ENCODE assay signal across 9 mouse cellular contexts in genomic region chr5:65536068-65536465, GRCm38 (mm10). TPM values are rescaled to one million over a fixed set of nuclear protein-coding genes. Genes with fewer than 3 reads are reported as not detected.
DNase-seq lines count a peak whose midpoint lies in the region; ATAC-seq and TF ChIP-seq lines count a peak whose summit lies in the region.
"Not testable (repeated sequence)": the region's sequence is repeated elsewhere in the genome, so short reads cannot be mapped to it uniquely, and the experiment has no call there.
"Had no signal": no experiment of that assay in that cellular context is flagged by ENCODE, and none has a peak within 500 bp of the region (broad histone marks: within the 10 kb centered on the region; RNA-seq: fewer than 3 reads in every experiment).

No protein-coding gene starts in this region.

- TF ChIP-seq POLR2A in bone marrow, adult 2 months (IDR thresholded peaks at IDR 0.05; ENCODE audit: borderline replicate concordance, control insufficient read depth, low read depth, low read length): not testable (repeated sequence)

- ATAC-seq in heart, embryonic 12.5 days (ENCODE audit: insufficient number of reproducible peaks, low FRiP score); intestine, embryonic 14.5 days (replicated peaks; ENCODE audit: low FRiP score, low TSS enrichment, low read depth); limb, embryonic 13.5 days (ENCODE audit: low FRiP score, low read depth); lung, embryonic 16.5 days (ENCODE audit: low read depth); neural tube, embryonic 12.5 days (ENCODE audit: low FRiP score, low read depth): not testable (repeated sequence)

- 69% methylated on average over 10 of the region's 10 CpGs for WGBS in bone marrow, adult 2 months
- WGBS in heart, embryonic 12.5 days: 72% methylated on average over 10 of the region's 10 CpGs
- WGBS in intestine, embryonic 14.5 days: 75% methylated on average over 10 of the region's 10 CpGs
- WGBS in limb, embryonic 13.5 days: 83% methylated on average over 10 of the region's 10 CpGs
- 73% methylated on average over 10 of the region's 10 CpGs for WGBS in lung, embryonic 16.5 days
- 87% methylated on average over 10 of the region's 10 CpGs for WGBS in neural tube, embryonic 12.5 days

- H3K9ac ChIP-seq in heart, embryonic 12.5 days: not testable (repeated sequence)
- H3K9ac ChIP-seq in intestine, embryonic 14.5 days (ENCODE audit: low read length): peak overlapping the region; percentile 94
- peak overlapping the region; percentile 98 for H3K9ac ChIP-seq in limb, embryonic 13.5 days
- H3K9ac ChIP-seq in lung, embryonic 16.5 days (ENCODE audit: low read length): peak overlapping the region; percentile 83
- 0 out of 2 replicates have a peak overlapping the region, but pooled peaks have one; percentile 18 for H3K9ac ChIP-seq in neural tube, embryonic 12.5 days

- H3K4me2 ChIP-seq in heart, embryonic 12.5 days: peak overlapping the region; percentile 66
- H3K4me2 ChIP-seq in intestine, embryonic 14.5 days (ENCODE audit: low read length): peak overlapping the region; percentile 77
- H3K4me2 ChIP-seq in limb, embryonic 13.5 days (replicated peaks): peak overlapping the region; percentile 69
- H3K4me2 ChIP-seq in lung, embryonic 16.5 days (ENCODE audit: low read depth, low read length): peak overlapping the region; percentile 79
- peak overlapping the region; percentile 69 for H3K4me2 ChIP-seq in neural tube, embryonic 12.5 days (replicated peaks)

- TF ChIP-seq CTCF in bone marrow, adult 2 months (IDR thresholded peaks at IDR 0.05; ENCODE audit: control insufficient read depth, insufficient read depth, low read length): not testable (repeated sequence)

- H3K36me3 ChIP-seq in erythroblast, embryonic 14.5 days (ENCODE audit: control insufficient read depth): peaks cover 12% of the 10 kb centered on the region
- H3K36me3 ChIP-seq in heart, embryonic 12.5 days; intestine, embryonic 14.5 days (ENCODE audit: control insufficient read depth, insufficient read depth, low read length); limb, embryonic 13.5 days; lung, embryonic 16.5 days (ENCODE audit: control insufficient read depth, insufficient read depth, low read length); neural tube, embryonic 12.5 days: not testable (repeated sequence)

- H3K27me3 ChIP-seq in erythroblast, embryonic 14.5 days (ENCODE audit: control insufficient read depth); heart, embryonic 12.5 days (replicated peaks); intestine, embryonic 14.5 days (replicated peaks; ENCODE audit: control insufficient read depth, insufficient read depth, low read length); limb, embryonic 13.5 days; lung, embryonic 16.5 days (ENCODE audit: control insufficient read depth, insufficient read depth, low read depth, low read length); neural tube, embryonic 12.5 days (replicated peaks): not testable (repeated sequence)

- not testable (repeated sequence) for H3K4me1 ChIP-seq in bone marrow, adult 2 months (ENCODE audit: control insufficient read depth, insufficient read depth, low read length); heart, embryonic 12.5 days (replicated peaks); intestine, embryonic 14.5 days (replicated peaks; ENCODE audit: control insufficient read depth, insufficient read depth, low read length); neural tube, embryonic 12.5 days
- H3K4me1 ChIP-seq in erythroblast, embryonic 14.5 days (ENCODE audit: control insufficient read depth): peaks cover 33% of the 10 kb centered on the region
- peaks cover 10% of the 10 kb centered on the region for H3K4me1 ChIP-seq in limb, embryonic 13.5 days
- H3K4me1 ChIP-seq in lung, embryonic 16.5 days (replicated peaks; ENCODE audit: control insufficient read depth, insufficient read depth, low read length): peaks cover 14% of the 10 kb centered on the region

- not testable (repeated sequence) for H3K9me3 ChIP-seq in erythroblast, embryonic 14.5 days (ENCODE audit: control insufficient read depth, low read length); heart, embryonic 12.5 days (replicated peaks); intestine, embryonic 14.5 days (ENCODE audit: control insufficient read depth, low read length); limb, embryonic 13.5 days; lung, embryonic 16.5 days (ENCODE audit: control insufficient read depth, low read length); neural tube, embryonic 12.5 days

- H3K27ac ChIP-seq in bone marrow, adult 2 months (ENCODE audit: control insufficient read depth, insufficient read depth, low read depth, low read length, poor library complexity): peak overlapping the region; percentile 100; the same call in 1 of the 2 replicates
- H3K27ac ChIP-seq in heart, embryonic 12.5 days (ENCODE audit: poor library complexity, severe bottlenecking): peak overlapping the region; percentile 100
- H3K27ac ChIP-seq in intestine, embryonic 14.5 days (ENCODE audit: low read depth): peak overlapping the region; percentile 98
- H3K27ac ChIP-seq in limb, embryonic 13.5 days: peak overlapping the region; percentile 99
- H3K27ac ChIP-seq in lung, embryonic 16.5 days (ENCODE audit: low read length): peak overlapping the region; percentile 99
- not testable (repeated sequence) for H3K27ac ChIP-seq in neural tube, embryonic 12.5 days

- DNase-seq in intestine, embryonic 14.5 days (ENCODE audit: low spot score): not testable (repeated sequence)

- peak overlapping the region; percentile 100 for H3K4me3 ChIP-seq in bone marrow, adult 2 months (replicated peaks; ENCODE audit: control insufficient read depth, low read depth, low read length)
- H3K4me3 ChIP-seq in erythroblast, embryonic 14.5 days (replicated peaks): peak overlapping the region; percentile 99
- peak overlapping the region; percentile 92 for H3K4me3 ChIP-seq in heart, embryonic 12.5 days
- H3K4me3 ChIP-seq in intestine, embryonic 14.5 days (ENCODE audit: low read depth, low read length): peak overlapping the region; percentile 78
- peak overlapping the region; percentile 94 for H3K4me3 ChIP-seq in limb, embryonic 13.5 days
- H3K4me3 ChIP-seq in lung, embryonic 16.5 days (ENCODE audit: low read length): peak overlapping the region; percentile 64
- 0 out of 2 replicates have a peak overlapping the region, but pooled peaks have one; percentile 92 for H3K4me3 ChIP-seq in neural tube, embryonic 12.5 days

RNA-seq across cellular contexts. Expression of gene Smim14, which starts 0.9 kb away (rescaled TPM):
- 58.2 and 62.7 TPM in 2 replicates for polyA plus RNA-seq in bone marrow, adult 2 months (2011; ENCODE audit: insufficient read depth, insufficient read length, low replicate concordance, missing spikeins)
- 0.05 and 0.21 TPM in 2 replicates for polyA plus RNA-seq in erythroblast, embryonic 14.5 days (2012)
- polyA plus RNA-seq in heart, embryonic 12.5 days (2016; fragmentation: Nextera tagmentation; extraction: Ambion mirVana): 124 and 138 TPM in 2 replicates
- polyA plus RNA-seq in intestine, embryonic 14.5 days (2014; fragmentation: Nextera tagmentation; extraction: Ambion mirVana): 109 and 111 TPM in 2 replicates
- polyA plus RNA-seq in limb, embryonic 13.5 days (2015; fragmentation: Nextera tagmentation; extraction: Ambion mirVana): 113 and 116 TPM in 2 replicates
- 104 and 121 TPM in 2 replicates for polyA plus RNA-seq in lung, embryonic 16.5 days (2015; fragmentation: Nextera tagmentation; extraction: Ambion mirVana)
- 148 and 154 TPM in 2 replicates for polyA plus RNA-seq in neural tube, embryonic 12.5 days (2016; fragmentation: Nextera tagmentation; extraction: Ambion mirVana)

RNA-seq across cellular contexts. Expression of gene Ube2k, which starts 1.0 kb away (rescaled TPM):
- 81.6 and 126 TPM in 2 replicates for polyA plus RNA-seq in bone marrow, adult 2 months (2011; ENCODE audit: insufficient read depth, insufficient read length, low replicate concordance, missing spikeins)
- polyA plus RNA-seq in erythroblast, embryonic 14.5 days (2012): 12.7 and 15.7 TPM in 2 replicates
- polyA plus RNA-seq in heart, embryonic 12.5 days (2016; fragmentation: Nextera tagmentation; extraction: Ambion mirVana): 142 and 152 TPM in 2 replicates
- polyA plus RNA-seq in intestine, embryonic 14.5 days (2014; fragmentation: Nextera tagmentation; extraction: Ambion mirVana): 123 and 124 TPM in 2 replicates
- 197 and 215 TPM in 2 replicates for polyA plus RNA-seq in limb, embryonic 13.5 days (2015; fragmentation: Nextera tagmentation; extraction: Ambion mirVana)
- 133 and 146 TPM in 2 replicates for polyA plus RNA-seq in lung, embryonic 16.5 days (2015; fragmentation: Nextera tagmentation; extraction: Ambion mirVana)
- polyA plus RNA-seq in neural tube, embryonic 12.5 days (2016; fragmentation: Nextera tagmentation; extraction: Ambion mirVana): 181 and 188 TPM in 2 replicates

RNA-seq across cellular contexts. Expression of gene Gm43552, which starts 43.4 kb away (rescaled TPM):
- polyA plus RNA-seq in bone marrow, adult 2 months (2011; ENCODE audit: insufficient read depth, insufficient read length, low replicate concordance, missing spikeins): not detected in 2 replicates
- not detected in 2 replicates for polyA plus RNA-seq in erythroblast, embryonic 14.5 days (2012)
- not detected in 2 replicates for polyA plus RNA-seq in heart, embryonic 12.5 days (2016; fragmentation: Nextera tagmentation; extraction: Ambion mirVana)
- polyA plus RNA-seq in intestine, embryonic 14.5 days (2014; fragmentation: Nextera tagmentation; extraction: Ambion mirVana): 2.4 TPM in 1 of 2 replicates, not detected in the other
- polyA plus RNA-seq in limb, embryonic 13.5 days (2015; fragmentation: Nextera tagmentation; extraction: Ambion mirVana): not detected in 2 replicates
- not detected in 2 replicates for polyA plus RNA-seq in lung, embryonic 16.5 days (2015; fragmentation: Nextera tagmentation; extraction: Ambion mirVana)
- not detected in 2 replicates for polyA plus RNA-seq in neural tube, embryonic 12.5 days (2016; fragmentation: Nextera tagmentation; extraction: Ambion mirVana)
- polyA plus RNA-seq: activated CD4-positive, CD25-positive, alpha-beta regulatory T cell, adult 4 months; frontal cortex, adult 2 months had no signal

Comparison
In these comparisons a context has a peak if more than half of its experiments do, and no peak if none do; other contexts are left out.
1. RNA of gene Smim14, which starts 0.9 kb away (polyA plus RNA-seq): 148 to 154 TPM in neural tube, embryonic 12.5 days, 124 to 138 TPM in heart, embryonic 12.5 days, 113 to 116 TPM in limb, embryonic 13.5 days, 109 to 111 TPM in intestine, embryonic 14.5 days, 104 to 121 TPM in lung, embryonic 16.5 days and 58.2 to 62.7 TPM in bone marrow, adult 2 months; 0.05 to 0.21 TPM in erythroblast, embryonic 14.5 days; every median in the first group is over 10 times any median in the second.
2. Peak in every context shown above with its lines, with median percentiles within 50 percentile points of each other: H3K4me3 ChIP-seq and H3K4me2 ChIP-seq.